Mouse (Mus musculus): ENCODE results near the gene Hjurp. TPM values are rescaled to one million over a fixed set of nuclear protein-coding genes. Genes with fewer than 3 reads are reported as not detected.

The Hjurp gene
- polyA plus RNA-seq, 1 experiment from 2014 or later = 77.9 TPM

- H3K9me3 ChIP-seq = peaks cover 77% of the 10 kb centered on the region
- H3K27ac ChIP-seq (replicated peaks) = no peak overlapping the region
- no peaks in the 10 kb centered on the region for H3K36me3 ChIP-seq
- no peak overlapping the region for H3K9ac ChIP-seq
- H3K4me1 ChIP-seq (replicated peaks) = no peaks in the 10 kb centered on the region
- no peaks in the 10 kb centered on the region for H3K27me3 ChIP-seq
- H3K4me2 ChIP-seq = no peak overlapping the region
- H3K4me3 ChIP-seq = no peak overlapping the region
- whole genome bisulfite sequencing = 64% methylated on average over 8 of the region's 8 CpGs
- ATAC-seq (ENCODE audit: low FRiP score, low read depth) = no peak
Measured at GRCm38 (mm10) chr1:88304261-88304985, 27.0 kb upstream of the Hjurp start.

GRCm38 (mm10) chr1:88303762-88304161, 26.3 kb upstream of the Hjurp start:
- H3K9me3 ChIP-seq = peaks cover 79% of the 10 kb centered on the region
- ATAC-seq (ENCODE audit: low FRiP score, low read depth) = no peak
- H3K9ac ChIP-seq = no peak overlapping the region
- no peak overlapping the region for H3K4me3 ChIP-seq
- H3K27me3 ChIP-seq = no peaks in the 10 kb centered on the region
- no peak overlapping the region for H3K4me2 ChIP-seq
- no peaks in the 10 kb centered on the region for H3K4me1 ChIP-seq (replicated peaks)
- WGBS = 69% methylated on average over 6 of the region's 6 CpGs
- no peak overlapping the region for H3K27ac ChIP-seq (replicated peaks)
- no peaks in the 10 kb centered on the region for H3K36me3 ChIP-seq

- Histone ChIP-seq H3K27me3 (no peaks in the 10 kb centered on the region), H3K4me2 (no peak overlapping the region), H3K4me1 (replicated peaks) (no peaks in the 10 kb centered on the region), H3K36me3 (no peaks in the 10 kb centered on the region), H3K9ac (no peak overlapping the region), H3K9me3 (peaks cover 84% of the 10 kb centered on the region), H3K4me3 (no peak overlapping the region), H3K27ac (replicated peaks) (no peak overlapping the region)
- WGBS = 65% methylated on average over 14 of the region's 14 CpGs
- ATAC-seq (ENCODE audit: low FRiP score, low read depth) = no peak
Measured at GRCm38 (mm10) chr1:88302057-88302740, 24.8 kb upstream of the Hjurp start.

- Histone ChIP-seq H3K4me3 (no peak overlapping the region), H3K9ac (no peak overlapping the region), H3K9me3 (peaks cover 81% of the 10 kb centered on the region), H3K36me3 (no peaks in the 10 kb centered on the region), H3K4me2 (no peak overlapping the region), H3K4me1 (replicated peaks) (no peaks in the 10 kb centered on the region), H3K27me3 (no peaks in the 10 kb centered on the region), H3K27ac (replicated peaks) (no peak overlapping the region)
- peak; percentile 10; the same call in 1 of the 2 replicates for ATAC-seq (ENCODE audit: low FRiP score, low read depth)
- WGBS = 70% methylated on average over 9 of the region's 9 CpGs
Measured at GRCm38 (mm10) chr1:88301121-88302014, 23.9 kb upstream of the Hjurp start.

GRCm38 (mm10) chr1:88300301-88301050, 23.0 kb upstream of the Hjurp start:
- H3K27me3 ChIP-seq = no peaks in the 10 kb centered on the region
- WGBS = 46% methylated on average over 5 of the region's 5 CpGs
- H3K9me3 ChIP-seq = peaks cover 82% of the 10 kb centered on the region
- peak; percentile 15; the same call in 1 of the 2 replicates for ATAC-seq (ENCODE audit: low FRiP score, low read depth)
- no peak overlapping the region for H3K9ac ChIP-seq
- no peak overlapping the region for H3K4me2 ChIP-seq
- H3K4me1 ChIP-seq (replicated peaks) = no peaks in the 10 kb centered on the region
- H3K36me3 ChIP-seq = no peaks in the 10 kb centered on the region
- no peak overlapping the region for H3K4me3 ChIP-seq
- no peak overlapping the region for H3K27ac ChIP-seq (replicated peaks)

GRCm38 (mm10) chr1:88299529-88299945, 22.1 kb upstream of the Hjurp start:
- no peak overlapping the region for H3K4me2 ChIP-seq
- no peak overlapping the region for H3K4me3 ChIP-seq
- WGBS = 85% methylated on average over 2 of the region's 2 CpGs
- H3K27ac ChIP-seq (replicated peaks) = no peak overlapping the region
- no peaks in the 10 kb centered on the region for H3K27me3 ChIP-seq
- H3K9me3 ChIP-seq = peaks cover 78% of the 10 kb centered on the region
- no peaks in the 10 kb centered on the region for H3K4me1 ChIP-seq (replicated peaks)
- no peak overlapping the region for H3K9ac ChIP-seq
- ATAC-seq (ENCODE audit: low FRiP score, low read depth) = no peak
- no peaks in the 10 kb centered on the region for H3K36me3 ChIP-seq

- H3K4me3 ChIP-seq = no peak overlapping the region
- no peaks in the 10 kb centered on the region for H3K36me3 ChIP-seq
- no peaks in the 10 kb centered on the region for H3K4me1 ChIP-seq (replicated peaks)
- H3K27me3 ChIP-seq = no peaks in the 10 kb centered on the region
- H3K27ac ChIP-seq (replicated peaks) = no peak overlapping the region
- H3K9ac ChIP-seq = no peak overlapping the region
- H3K4me2 ChIP-seq = no peak overlapping the region
- H3K9me3 ChIP-seq = peaks cover 75% of the 10 kb centered on the region
- ATAC-seq (ENCODE audit: low FRiP score, low read depth) = no peak
- whole genome bisulfite sequencing = 65% methylated on average over 4 of the region's 4 CpGs
Measured at GRCm38 (mm10) chr1:88298686-88299528, 21.5 kb upstream of the Hjurp start.

GRCm38 (mm10) chr1:88297480-88298258, 20.2 kb upstream of the Hjurp start:
- 68% methylated on average over 7 of the region's 7 CpGs for WGBS
- H3K27me3 ChIP-seq = no peaks in the 10 kb centered on the region
- no peak overlapping the region for H3K4me2 ChIP-seq
- no peaks in the 10 kb centered on the region for H3K36me3 ChIP-seq
- H3K4me1 ChIP-seq (replicated peaks) = no peaks in the 10 kb centered on the region
- H3K4me3 ChIP-seq = no peak overlapping the region
- no peak for ATAC-seq (ENCODE audit: low FRiP score, low read depth)
- H3K9me3 ChIP-seq = peaks cover 68% of the 10 kb centered on the region
- H3K9ac ChIP-seq = no peak overlapping the region
- H3K27ac ChIP-seq (replicated peaks) = no peak overlapping the region

- Histone ChIP-seq H3K9me3 (peaks cover 64% of the 10 kb centered on the region), H3K27ac (replicated peaks) (no peak overlapping the region), H3K4me2 (no peak overlapping the region), H3K36me3 (no peaks in the 10 kb centered on the region), H3K4me3 (no peak overlapping the region), H3K9ac (no peak overlapping the region), H3K27me3 (no peaks in the 10 kb centered on the region), H3K4me1 (replicated peaks) (no peaks in the 10 kb centered on the region)
- no peak; the same call in 1 of the 2 replicates for ATAC-seq (ENCODE audit: low FRiP score, low read depth)
- 75% methylated on average over 4 of the region's 4 CpGs for WGBS
Measured at GRCm38 (mm10) chr1:88296171-88296920, 18.9 kb upstream of the Hjurp start.

- H3K27me3 ChIP-seq = no peaks in the 10 kb centered on the region
- no peak overlapping the region for H3K4me3 ChIP-seq
- H3K27ac ChIP-seq (replicated peaks) = no peak overlapping the region
- H3K9me3 ChIP-seq = peaks cover 57% of the 10 kb centered on the region
- H3K36me3 ChIP-seq = no peaks in the 10 kb centered on the region
- no peak overlapping the region for H3K9ac ChIP-seq
- H3K4me1 ChIP-seq (replicated peaks) = no peaks in the 10 kb centered on the region
- no peak for ATAC-seq (ENCODE audit: low FRiP score, low read depth)
- 14% methylated on average over 1 of the region's 1 CpGs for WGBS
- no peak overlapping the region for H3K4me2 ChIP-seq
Measured at GRCm38 (mm10) chr1:88294650-88295049, 17.2 kb upstream of the Hjurp start.

All from hindbrain, embryonic 15.5 days (tissue).